Mouse (Mus musculus) layer of hippocampus, adult 9-11 months (tissue): Measurements from ENCODE around the gene N6amt1.
A peak's percentile ranks its signal among the peaks of the same experiment; 100 is the strongest.

Experiments used
- DNase-seq: peaks from one replicate; pipeline ENCODE4 v3.0.0; 2022

Gene N6amt1

GRCm38 (mm10) chr16:87354075-87354583 lies at the start of gene N6amt1:
Gene N6amt1 (plus strand): TSS chr16:87354185.
- DNase-seq: peak; percentile 93

DNA sequence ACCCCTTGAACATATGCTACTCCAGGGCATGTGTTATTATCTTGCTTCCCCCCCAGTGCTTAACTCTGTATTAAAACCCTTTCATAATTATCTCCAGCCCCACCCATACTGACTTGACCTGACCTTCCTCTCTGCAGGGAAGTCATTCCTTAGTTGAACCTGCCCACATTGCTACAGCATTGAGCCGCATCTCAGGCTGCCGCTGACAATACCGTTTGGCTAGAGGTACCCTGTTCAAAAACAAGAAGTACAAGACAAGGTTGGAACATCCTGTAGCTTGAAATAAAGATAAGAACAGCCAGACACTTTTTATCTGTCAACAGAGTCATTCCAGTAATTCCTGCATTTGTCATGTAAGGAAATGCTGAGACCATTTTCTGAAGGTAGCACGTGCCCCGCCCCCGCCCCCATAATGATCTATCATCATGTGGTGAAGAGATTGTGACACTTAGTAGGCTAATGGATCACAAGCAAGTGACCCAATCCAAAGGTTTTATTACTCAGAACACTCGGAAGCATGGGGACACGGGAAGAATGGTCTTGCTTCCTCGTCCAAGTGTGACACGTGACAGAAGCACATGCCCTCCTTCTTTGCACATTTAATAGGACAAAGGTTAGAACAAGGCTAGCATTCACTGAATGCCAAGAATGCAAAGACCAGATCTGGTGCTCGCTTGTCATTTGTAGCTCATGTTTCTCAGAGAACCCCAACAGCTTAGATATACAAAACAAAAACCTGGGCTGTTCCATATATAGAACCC lies 48.6 kb upstream of the N6amt1 start:
- DNase-seq: no peak

DNA sequence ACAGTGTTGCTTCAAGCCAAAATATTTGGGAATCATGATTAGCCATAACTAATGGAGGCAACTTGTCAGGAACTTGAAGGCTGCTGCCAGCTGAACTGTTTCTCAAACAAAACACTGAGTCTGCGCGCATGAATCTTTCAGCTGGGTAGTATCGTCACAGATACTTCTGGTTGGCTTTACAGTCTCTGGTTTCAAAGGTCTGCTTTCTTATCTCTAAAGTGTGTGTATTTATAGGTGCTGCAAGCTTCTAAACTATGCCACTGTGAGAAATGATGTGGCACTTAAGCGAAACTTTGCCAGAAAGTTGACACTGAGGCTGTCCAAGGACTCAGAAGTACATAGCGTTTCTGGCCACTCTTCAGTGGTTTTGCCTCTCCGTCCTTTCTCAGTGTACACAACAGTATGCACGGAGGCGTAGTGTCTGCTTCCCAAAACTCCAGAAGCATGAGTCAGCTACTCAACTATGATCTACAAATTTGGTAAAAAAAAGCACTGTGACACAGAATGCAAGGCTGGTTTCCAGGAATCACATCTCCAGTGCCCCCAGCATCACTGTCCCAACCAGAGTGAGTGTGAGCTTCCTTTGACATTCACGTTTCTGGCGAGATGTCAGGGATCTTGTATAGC lies 46.8 kb upstream of the N6amt1 start:
- DNase-seq: no peak

DNA sequence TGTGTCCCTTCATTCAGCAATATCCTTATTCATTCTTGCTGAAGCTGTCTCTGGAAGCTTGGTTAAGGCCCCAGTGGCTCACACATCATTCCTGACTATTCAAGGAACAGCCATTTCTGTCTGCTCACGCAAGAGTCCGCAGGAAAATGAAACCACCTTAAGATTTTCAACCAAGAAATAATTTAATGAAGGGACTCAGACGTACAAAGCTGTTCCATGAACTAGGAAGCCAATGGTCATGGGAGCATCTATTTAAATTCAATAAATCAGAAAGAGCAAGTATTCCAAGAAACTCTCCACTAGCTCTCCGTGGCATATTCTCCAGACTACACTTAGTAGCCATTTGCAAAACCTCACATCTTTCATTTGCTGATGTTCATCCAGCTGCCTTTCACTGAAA lies 43.3 kb upstream of the N6amt1 start:
- DNase-seq: no peak

DNA sequence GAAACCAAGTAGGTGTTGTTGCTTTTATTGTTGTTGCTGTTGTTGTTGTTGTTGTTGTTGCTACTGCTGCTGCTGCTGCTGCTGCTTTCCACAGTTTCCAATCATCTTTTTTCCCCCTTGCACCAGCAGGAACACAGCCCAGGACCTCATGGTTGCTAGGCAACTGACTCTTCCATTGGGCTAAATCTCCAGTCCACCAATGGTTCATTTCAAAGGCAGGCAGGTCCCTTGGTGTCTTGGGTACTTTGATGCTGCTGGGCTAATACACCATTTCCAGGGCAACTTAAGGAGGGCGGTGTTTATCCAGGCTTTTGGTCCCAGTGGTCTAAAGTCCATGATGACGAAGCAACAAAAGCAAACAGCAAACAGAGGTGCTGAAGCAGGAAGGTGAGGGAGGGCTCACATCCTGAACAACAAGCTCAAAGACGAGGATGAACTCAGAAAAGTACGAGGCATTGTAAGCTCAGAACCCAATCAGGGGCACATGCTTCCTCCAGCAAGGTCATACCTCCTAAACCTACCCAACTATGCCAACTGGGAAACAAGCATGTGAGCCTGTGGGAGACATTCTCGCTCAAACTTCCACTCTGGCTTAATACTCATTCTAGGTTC lies 35.7 kb upstream of the N6amt1 start:
- DNase-seq: no peak

- DNase-seq: no peak
Measured at GRCm38 (mm10) chr16:87318998-87319397, 35.0 kb upstream of the N6amt1 start.

GRCm38 (mm10) chr16:87319541-87320251 lies 34.3 kb upstream of the N6amt1 start:
- DNase-seq: no peak

GRCm38 (mm10) chr16:87320252-87320555 lies 33.8 kb upstream of the N6amt1 start:
- DNase-seq: no peak

DNA sequence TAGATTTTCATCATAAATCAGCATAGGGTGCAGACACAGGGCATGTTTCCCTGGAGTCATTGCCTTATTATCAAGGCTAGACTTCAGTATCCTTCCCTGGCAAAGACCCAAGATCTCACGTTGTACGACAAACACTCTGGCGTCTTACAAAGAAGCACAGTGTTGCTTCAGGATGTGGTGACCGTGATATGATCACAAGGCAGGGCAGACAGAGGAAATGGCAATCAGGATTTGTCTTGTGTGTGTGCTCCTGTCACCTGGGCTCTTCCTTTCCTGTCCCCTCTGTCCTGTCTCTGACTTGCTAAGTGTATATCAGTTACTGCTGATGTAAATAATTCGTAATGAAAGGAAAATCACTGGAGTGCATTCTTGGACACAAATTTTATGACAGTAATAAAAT lies 29.4 kb upstream of the N6amt1 start:
- no peak for DNase-seq

GRCm38 (mm10) chr16:87329986-87330385 lies 24.0 kb upstream of the N6amt1 start:
- DNase-seq: no peak

GRCm38 (mm10) chr16:87334756-87335155 lies 19.2 kb upstream of the N6amt1 start:
- no peak for DNase-seq

GRCm38 (mm10) chr16:87341043-87341572 lies 12.9 kb upstream of the N6amt1 start:
- no peak for DNase-seq

DNA sequence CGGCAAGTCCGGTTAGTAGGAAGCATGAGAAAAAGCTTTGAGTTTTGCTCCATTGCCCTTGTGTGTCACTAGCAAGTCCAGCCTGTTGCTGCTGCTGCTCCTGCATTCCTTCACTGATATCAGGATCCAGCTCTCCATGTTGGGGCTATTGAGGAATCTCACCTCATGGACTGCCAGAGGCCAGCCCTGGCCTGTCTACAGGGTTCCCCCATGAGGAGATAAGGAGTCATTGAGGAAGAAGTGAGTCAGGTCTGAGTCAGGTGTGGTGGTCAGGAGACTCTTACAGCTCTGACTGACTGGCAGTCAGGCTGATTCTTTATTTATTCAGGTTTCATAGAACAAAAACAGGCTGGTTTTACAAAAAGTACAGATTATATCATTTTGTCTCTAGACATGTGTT lies 5.9 kb upstream of the N6amt1 start:
- no peak for DNase-seq

- DNase-seq: no peak
Measured at GRCm38 (mm10) chr16:87351386-87352105, 2.4 kb upstream of the N6amt1 start.

DNA sequence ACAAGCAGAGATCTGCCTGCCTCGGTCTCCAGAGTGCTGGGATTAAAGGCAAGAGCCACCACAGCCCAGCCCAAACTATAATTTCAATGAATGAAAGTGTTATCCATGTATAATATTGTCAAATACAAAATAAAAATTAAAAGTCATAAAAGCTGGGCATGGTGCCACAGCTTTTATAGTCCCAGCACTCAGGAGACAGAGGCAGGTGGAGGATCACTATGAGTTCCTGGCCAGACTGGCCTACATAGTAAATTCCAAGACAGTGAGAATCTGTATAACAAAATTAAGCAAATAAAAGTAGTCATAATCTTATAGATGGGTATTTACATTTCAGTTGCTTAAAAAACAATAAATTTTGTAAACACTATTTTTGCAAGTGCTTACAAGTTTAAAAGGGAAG lies 380 bp upstream of the N6amt1 start:
- DNase-seq: no peak

- no peak for DNase-seq
Measured at GRCm38 (mm10) chr16:87354748-87355147, 763 bp downstream of the N6amt1 start.

DNA sequence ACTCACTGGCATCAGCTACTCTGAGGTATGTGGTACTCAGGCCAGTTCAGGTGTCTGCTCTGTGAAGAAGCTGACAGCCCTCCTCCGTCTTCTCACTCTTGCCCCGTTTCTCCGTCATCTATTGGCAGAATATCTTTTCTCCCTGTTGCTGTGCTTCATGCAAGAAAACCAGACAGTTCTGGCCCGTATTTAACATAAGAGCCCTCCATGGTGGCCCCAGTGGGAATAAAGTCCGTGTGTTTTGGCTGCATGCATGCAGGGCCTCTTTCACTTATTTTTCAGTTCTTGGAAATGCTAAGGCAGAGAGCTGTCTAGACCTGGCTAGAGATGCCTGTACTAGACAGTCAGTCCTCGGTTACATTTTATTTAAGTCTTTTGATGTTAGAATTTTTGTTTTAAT lies 6.1 kb downstream of the N6amt1 start:
- DNase-seq: no peak

DNA sequence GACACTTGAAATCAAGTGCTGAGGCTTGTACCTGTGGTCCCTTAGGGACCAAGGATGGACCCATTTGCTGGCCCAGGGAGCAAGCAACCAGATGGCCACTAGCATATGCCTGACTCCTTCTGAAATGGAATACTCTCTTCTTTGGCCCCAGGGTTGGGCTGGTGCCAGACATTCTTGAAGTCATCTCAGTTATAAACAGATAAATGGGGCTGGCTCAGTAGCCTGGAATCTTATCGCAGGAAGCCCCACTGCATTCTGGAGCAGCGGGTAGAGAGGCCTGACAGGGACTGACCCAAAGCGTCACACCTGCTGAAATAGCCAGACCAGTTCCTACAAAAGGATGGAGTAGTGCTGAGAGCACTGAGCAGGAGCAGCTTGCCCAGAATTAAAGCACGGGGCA lies 10.2 kb downstream of the N6amt1 start:
- no peak for DNase-seq

- DNase-seq: no peak
Measured at GRCm38 (mm10) chr16:87366035-87366434, 12.1 kb downstream of the N6amt1 start.

GRCm38 (mm10) chr16:87366445-87366844 lies 12.5 kb downstream of the N6amt1 start:
- DNase-seq: no peak

DNA sequence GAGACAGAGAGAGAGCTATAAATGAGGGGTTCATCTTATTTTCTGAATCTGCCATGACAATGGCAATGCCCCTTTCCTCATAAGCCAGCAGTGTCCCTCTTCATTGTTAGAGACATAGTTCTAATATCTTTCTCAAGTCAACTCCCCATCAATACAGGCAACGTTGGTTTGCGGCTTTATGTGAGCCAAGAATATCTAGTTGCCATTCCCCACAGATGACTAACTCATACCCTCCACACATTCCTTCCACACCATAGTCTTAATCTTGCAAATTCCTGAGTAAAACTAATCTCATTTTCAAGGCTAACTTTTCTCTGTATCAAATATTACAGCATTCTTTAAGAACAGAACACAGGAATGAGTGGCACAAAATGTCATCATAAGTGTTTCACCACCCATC lies 29.0 kb downstream of the N6amt1 start:
- DNase-seq: no peak

- DNase-seq: no peak
Measured at GRCm38 (mm10) chr16:87384366-87384765, 30.4 kb downstream of the N6amt1 start.
